Mouse (Mus musculus): ENCODE data around the gene Actn4. TPM values are rescaled to one million over a fixed set of nuclear protein-coding genes. Genes with fewer than 3 reads are reported as not detected.

The Actn4 gene
- polyA plus RNA-seq, 1 experiment from 2014 or later, result 101 TPM

DNA sequence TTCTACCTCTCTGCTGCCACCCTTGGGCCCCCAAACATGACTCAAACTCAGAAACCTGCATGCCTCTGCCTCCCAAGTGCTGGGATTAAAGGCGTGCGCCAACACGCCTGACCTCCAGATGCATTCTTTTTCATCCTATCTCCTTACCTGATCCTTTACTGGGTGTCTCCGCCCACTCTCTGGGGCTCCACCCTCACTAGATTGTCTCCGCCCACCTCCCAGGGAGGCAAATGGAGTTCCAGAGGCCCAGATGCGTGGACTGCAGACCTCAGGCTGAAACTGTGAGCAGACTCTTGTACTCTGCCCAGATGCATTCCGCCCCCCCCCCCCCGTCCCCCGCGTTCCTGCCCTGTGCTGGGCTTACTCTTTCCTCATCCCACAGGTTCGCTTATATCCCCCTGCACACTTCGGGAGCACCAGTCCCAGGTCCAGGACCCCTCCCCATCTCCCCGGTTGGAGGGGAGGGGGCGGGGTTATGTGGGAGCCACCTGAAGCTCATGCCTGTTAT is 28.7 kb upstream of the Actn4 start:
- Histone ChIP-seq H3K27me3 (replicated peaks; ENCODE audit: control insufficient read depth, insufficient read depth, low read length) (no peaks in the 10 kb centered on the region), H3K36me3 (ENCODE audit: control insufficient read depth, insufficient read depth, low read length) (no peaks in the 10 kb centered on the region), H3K4me3 (ENCODE audit: low read depth, low read length) (no peak overlapping the region), H3K4me2 (ENCODE audit: low read length) (no peak overlapping the region), H3K9ac (ENCODE audit: low read length) (no peak overlapping the region), H3K27ac (ENCODE audit: low read depth, low read length) (no peak overlapping the region), H3K9me3 (replicated peaks; ENCODE audit: control insufficient read depth, low read length) (no peaks in the 10 kb centered on the region), H3K4me1 (ENCODE audit: control insufficient read depth, insufficient read depth, low read length) (no peaks in the 10 kb centered on the region)
- WGBS, result 57% methylated on average over 13 of the region's 14 CpGs
- no peak for DNase-seq (ENCODE audit: low spot score)
- ATAC-seq, result no peak

GRCm38 (mm10) chr7:28985207-28985606 is 23.1 kb upstream of the Actn4 start:
- H3K9ac ChIP-seq (ENCODE audit: low read length), result no peak overlapping the region
- 83% methylated on average over 7 of the region's 7 CpGs for WGBS
- no peak overlapping the region for H3K27ac ChIP-seq (ENCODE audit: low read depth, low read length)
- H3K4me2 ChIP-seq (ENCODE audit: low read length), result no peak overlapping the region
- no peaks in the 10 kb centered on the region for H3K9me3 ChIP-seq (replicated peaks; ENCODE audit: control insufficient read depth, low read length)
- ATAC-seq (no peak), DNase-seq (ENCODE audit: low spot score) (no peak)
- H3K36me3 ChIP-seq (ENCODE audit: control insufficient read depth, insufficient read depth, low read length), result no peaks in the 10 kb centered on the region
- no peak overlapping the region for H3K4me3 ChIP-seq (ENCODE audit: low read depth, low read length)
- H3K27me3 ChIP-seq (replicated peaks; ENCODE audit: control insufficient read depth, insufficient read depth, low read length), result no peaks in the 10 kb centered on the region
- peaks cover 9% of the 10 kb centered on the region for H3K4me1 ChIP-seq (ENCODE audit: control insufficient read depth, insufficient read depth, low read length)

- H3K27ac ChIP-seq (ENCODE audit: low read depth, low read length), result no peak overlapping the region
- no peak overlapping the region for H3K4me3 ChIP-seq (ENCODE audit: low read depth, low read length)
- H3K36me3 ChIP-seq (ENCODE audit: control insufficient read depth, insufficient read depth, low read length), result 0 out of 2 replicates have a peak, but pooled peaks cover under 1% of the 10 kb centered on the region
- no peak overlapping the region for H3K9ac ChIP-seq (ENCODE audit: low read length)
- no peak for ATAC-seq
- H3K4me1 ChIP-seq (ENCODE audit: control insufficient read depth, insufficient read depth, low read length), result peaks cover 9% of the 10 kb centered on the region
- no peak overlapping the region for H3K4me2 ChIP-seq (ENCODE audit: low read length)
- no peaks in the 10 kb centered on the region for H3K9me3 ChIP-seq (replicated peaks; ENCODE audit: control insufficient read depth, low read length)
- no peak for DNase-seq (ENCODE audit: low spot score)
- 91% methylated on average over 1 of the region's 1 CpGs for WGBS
- H3K27me3 ChIP-seq (replicated peaks; ENCODE audit: control insufficient read depth, insufficient read depth, low read length), result no peaks in the 10 kb centered on the region
These were observed 22.3 kb upstream of the Actn4 start for GRCm38 (mm10) chr7:28984452-28984851.

- H3K36me3 ChIP-seq (ENCODE audit: control insufficient read depth, insufficient read depth, low read length), result peaks cover 7% of the 10 kb centered on the region
- no peak overlapping the region for H3K4me3 ChIP-seq (ENCODE audit: low read depth, low read length)
- H3K9ac ChIP-seq (ENCODE audit: low read length), result no peak overlapping the region
- H3K27me3 ChIP-seq (replicated peaks; ENCODE audit: control insufficient read depth, insufficient read depth, low read length), result no peaks in the 10 kb centered on the region
- H3K9me3 ChIP-seq (replicated peaks; ENCODE audit: control insufficient read depth, low read length), result no peaks in the 10 kb centered on the region
- 70% methylated on average over 4 of the region's 4 CpGs for WGBS
- no peak overlapping the region for H3K4me2 ChIP-seq (ENCODE audit: low read length)
- ATAC-seq (no peak), DNase-seq (ENCODE audit: low spot score) (no peak)
- H3K4me1 ChIP-seq (ENCODE audit: control insufficient read depth, insufficient read depth, low read length), result peaks cover 9% of the 10 kb centered on the region
- no peak overlapping the region for H3K27ac ChIP-seq (ENCODE audit: low read depth, low read length)
These were observed 21.7 kb upstream of the Actn4 start for GRCm38 (mm10) chr7:28983849-28984248.

- H3K27ac ChIP-seq (ENCODE audit: low read depth, low read length), result no peak overlapping the region
- no peaks in the 10 kb centered on the region for H3K9me3 ChIP-seq (replicated peaks; ENCODE audit: control insufficient read depth, low read length)
- no peak overlapping the region for H3K9ac ChIP-seq (ENCODE audit: low read length)
- DNase-seq (ENCODE audit: low spot score) (no peak), ATAC-seq (no peak)
- WGBS, result 72% methylated on average over 11 of the region's 11 CpGs
- no peaks in the 10 kb centered on the region for H3K27me3 ChIP-seq (replicated peaks; ENCODE audit: control insufficient read depth, insufficient read depth, low read length)
- H3K4me1 ChIP-seq (ENCODE audit: control insufficient read depth, insufficient read depth, low read length), result peaks cover 9% of the 10 kb centered on the region
- peaks cover 14% of the 10 kb centered on the region for H3K36me3 ChIP-seq (ENCODE audit: control insufficient read depth, insufficient read depth, low read length)
- H3K4me3 ChIP-seq (ENCODE audit: low read depth, low read length), result no peak overlapping the region
- no peak overlapping the region for H3K4me2 ChIP-seq (ENCODE audit: low read length)
These were observed 21.0 kb upstream of the Actn4 start for GRCm38 (mm10) chr7:28983141-28983564.

DNA sequence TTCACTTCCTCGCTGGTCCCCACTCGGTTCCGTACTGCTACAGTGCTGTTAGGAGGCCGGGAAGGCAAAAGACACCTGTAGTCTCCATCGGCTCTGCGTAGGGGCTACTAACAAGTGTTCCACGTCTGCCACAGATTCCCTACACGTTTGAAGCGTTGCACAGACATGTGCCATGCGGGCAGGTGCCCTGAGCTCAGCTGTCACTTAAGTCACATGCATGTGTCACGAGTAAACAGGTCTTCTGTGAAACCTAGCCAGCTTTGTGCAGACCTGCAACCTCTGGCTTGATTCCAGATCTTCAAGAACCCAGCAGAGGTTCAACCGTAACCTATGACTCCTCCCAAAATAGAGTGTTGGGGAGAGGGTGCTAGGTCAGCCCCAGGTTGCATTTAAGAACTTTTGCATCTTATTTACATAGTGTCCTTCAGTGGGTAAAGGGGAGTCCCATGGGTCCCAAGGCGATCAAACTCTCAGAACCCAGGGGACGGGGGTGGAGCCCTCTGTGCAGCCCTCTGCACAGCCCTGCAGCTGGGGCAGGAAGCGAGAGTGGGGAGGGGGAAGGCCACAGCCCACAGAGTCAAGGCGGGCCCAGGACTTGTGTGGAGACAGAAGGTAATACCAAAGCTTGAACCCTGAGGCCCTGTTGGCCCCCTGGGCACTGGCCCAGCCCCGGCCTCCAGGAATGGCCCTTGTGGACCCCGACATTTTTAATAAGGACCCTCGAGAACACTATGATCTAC is 20.3 kb upstream of the Actn4 start:
- peaks cover 21% of the 10 kb centered on the region for H3K36me3 ChIP-seq (ENCODE audit: control insufficient read depth, insufficient read depth, low read length)
- 15% methylated on average over 19 of the region's 19 CpGs for WGBS
- H3K9ac ChIP-seq (ENCODE audit: low read length), result peak overlapping the region; percentile 57
- peaks cover 9% of the 10 kb centered on the region for H3K4me1 ChIP-seq (ENCODE audit: control insufficient read depth, insufficient read depth, low read length)
- peak overlapping the region; percentile 73 for H3K4me2 ChIP-seq (ENCODE audit: low read length)
- DNase-seq (ENCODE audit: low spot score) (peak; percentile 11), ATAC-seq (peak; percentile 57; the same call in 1 of the 2 replicates)
- H3K4me3 ChIP-seq (ENCODE audit: low read depth, low read length), result peak overlapping the region; percentile 78
- H3K27me3 ChIP-seq (replicated peaks; ENCODE audit: control insufficient read depth, insufficient read depth, low read length), result no peaks in the 10 kb centered on the region
- H3K27ac ChIP-seq (ENCODE audit: low read depth, low read length), result peak overlapping the region; percentile 46; the same call in 1 of the 2 replicates
- no peaks in the 10 kb centered on the region for H3K9me3 ChIP-seq (replicated peaks; ENCODE audit: control insufficient read depth, low read length)

DNA sequence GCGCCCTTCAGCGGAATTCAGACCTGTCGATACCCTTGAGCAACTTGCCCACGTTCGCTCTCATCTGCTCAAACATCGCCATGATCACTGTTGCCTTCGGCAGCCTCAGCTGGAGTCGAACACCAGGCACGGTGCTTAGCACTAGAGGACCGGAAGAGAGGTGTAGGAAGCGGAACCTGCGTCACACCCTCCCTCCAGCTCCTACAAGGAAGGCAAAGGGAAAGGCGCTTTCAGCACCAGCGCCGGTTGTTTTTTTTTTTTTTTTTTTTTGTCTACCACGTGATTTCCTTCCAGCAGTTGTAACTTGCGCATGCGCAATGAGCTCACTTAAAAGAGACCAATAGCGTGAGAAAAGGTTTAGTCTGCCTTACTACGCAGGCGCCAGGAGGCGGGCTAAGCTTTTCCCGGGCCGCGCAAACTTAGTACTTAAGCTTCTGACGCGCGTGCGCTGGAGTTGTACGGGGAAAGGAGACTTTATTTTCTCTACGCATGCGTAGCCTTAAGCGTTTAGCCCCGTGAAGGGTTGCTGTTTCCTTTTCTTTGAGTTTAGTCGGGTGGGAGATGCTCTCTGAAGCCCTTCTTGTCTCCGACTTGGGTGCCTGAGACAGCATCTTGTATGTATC is 19.6 kb upstream of the Actn4 start, which contains the start of the genes Eif3k and Map4k1:
Gene Eif3k (minus strand): TSS at position 214 of the 623 bp plus-strand sequence.
Gene Map4k1 (plus strand): TSS at position 400 of the 623 bp plus-strand sequence.
- Histone ChIP-seq H3K4me2 (ENCODE audit: low read length) (peak within 1 kb of the TSS; percentile 96), H3K9ac (ENCODE audit: low read length) (peak within 1 kb of the TSS; percentile 82), H3K9me3 (replicated peaks; ENCODE audit: control insufficient read depth, low read length) (no peaks in the 10 kb centered on the region), H3K27me3 (replicated peaks; ENCODE audit: control insufficient read depth, insufficient read depth, low read length) (no peaks in the 10 kb centered on the region), H3K36me3 (ENCODE audit: control insufficient read depth, insufficient read depth, low read length) (peaks cover 28% of the 10 kb centered on the region), H3K4me1 (ENCODE audit: control insufficient read depth, insufficient read depth, low read length) (peaks cover 9% of the 10 kb centered on the region), H3K4me3 (ENCODE audit: low read depth, low read length) (peak within 1 kb of the TSS; percentile 78), H3K27ac (ENCODE audit: low read depth, low read length) (peak within 1 kb of the TSS; percentile 55; the same call in 1 of the 2 replicates)
- peak; percentile 98 for ATAC-seq
- under 1% methylated on average over 36 of the region's 36 CpGs for WGBS
- DNase-seq (ENCODE audit: low spot score), result peak; percentile 100

GRCm38 (mm10) chr7:28977556-28977955 is 15.4 kb upstream of the Actn4 start:
- H3K36me3 ChIP-seq (ENCODE audit: control insufficient read depth, insufficient read depth, low read length), result peaks cover 61% of the 10 kb centered on the region
- no peak for DNase-seq (ENCODE audit: low spot score)

GRCm38 (mm10) chr7:28973025-28973424 is 10.9 kb upstream of the Actn4 start:
- no peak overlapping the region for H3K4me2 ChIP-seq (ENCODE audit: low read length)
- WGBS, result 80% methylated on average over 8 of the region's 8 CpGs
- no peak overlapping the region for H3K27ac ChIP-seq (ENCODE audit: low read depth, low read length)
- no peaks in the 10 kb centered on the region for H3K27me3 ChIP-seq (replicated peaks; ENCODE audit: control insufficient read depth, insufficient read depth, low read length)
- no peaks in the 10 kb centered on the region for H3K9me3 ChIP-seq (replicated peaks; ENCODE audit: control insufficient read depth, low read length)
- ATAC-seq (no peak), DNase-seq (ENCODE audit: low spot score) (no peak)
- H3K9ac ChIP-seq (ENCODE audit: low read length), result no peak overlapping the region
- no peaks in the 10 kb centered on the region for H3K4me1 ChIP-seq (ENCODE audit: control insufficient read depth, insufficient read depth, low read length)
- no peak overlapping the region for H3K4me3 ChIP-seq (ENCODE audit: low read depth, low read length)
- H3K36me3 ChIP-seq (ENCODE audit: control insufficient read depth, insufficient read depth, low read length), result peaks cover 68% of the 10 kb centered on the region

More at GRCm38 (mm10) chr7:28977556-28977955, 15.4 kb upstream of the Actn4 start:
- H3K9me3 ChIP-seq (replicated peaks; ENCODE audit: control insufficient read depth, low read length), result no peaks in the 10 kb centered on the region
- peaks cover 8% of the 10 kb centered on the region for H3K4me1 ChIP-seq (ENCODE audit: control insufficient read depth, insufficient read depth, low read length)
- WGBS, result 90% methylated on average over 9 of the region's 9 CpGs
- H3K27me3 ChIP-seq (replicated peaks; ENCODE audit: control insufficient read depth, insufficient read depth, low read length), result no peaks in the 10 kb centered on the region
- H3K27ac ChIP-seq (ENCODE audit: low read depth, low read length), result no peak overlapping the region
- no peak overlapping the region for H3K4me3 ChIP-seq (ENCODE audit: low read depth, low read length)
- no peak for ATAC-seq
- H3K9ac ChIP-seq (ENCODE audit: low read length), result no peak overlapping the region
- H3K4me2 ChIP-seq (ENCODE audit: low read length), result no peak overlapping the region
